Mouse (Mus musculus): ENCODE measurements around the gene Prickle1. TPM values are rescaled to one million over a fixed set of nuclear protein-coding genes. Genes with fewer than 3 reads are reported as not detected.

Gene Prickle1
- polyA plus RNA-seq, 1 experiment from 2014 or later: not detected

- no peak overlapping the region for H3K4me3 ChIP-seq (ENCODE audit: inconsistent target)
- WGBS (ENCODE audit: missing documents): 84% methylated on average over 11 of the region's 11 CpGs
These were observed 78.6 kb downstream of the Prickle1 start for GRCm38 (mm10) chr15:93517022-93517565.

DNA sequence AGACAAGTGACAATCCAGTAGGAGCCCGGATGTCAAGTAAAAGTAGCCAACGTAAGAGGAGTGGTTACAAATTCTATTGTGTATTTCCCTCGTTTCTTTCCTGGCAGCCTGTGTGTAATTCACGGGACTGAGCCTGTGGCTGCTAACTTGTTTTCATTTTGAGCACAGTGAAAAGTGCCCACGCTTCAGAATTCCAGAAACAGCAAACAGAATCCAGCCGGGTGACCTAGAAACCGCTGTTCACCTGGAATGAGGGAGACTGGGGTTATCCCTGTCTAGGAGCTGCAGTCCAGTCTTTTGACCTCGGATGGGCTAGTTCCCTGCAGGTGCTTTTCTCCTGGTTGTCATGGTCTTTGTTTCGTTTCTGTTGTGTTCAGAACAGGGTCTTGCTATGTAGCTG, 80.4 kb downstream of the Prickle1 start:
- WGBS (ENCODE audit: missing documents): 93% methylated on average over 9 of the region's 9 CpGs
- Histone ChIP-seq H3K79me2 (ENCODE audit: inconsistent target) (no peaks in the 10 kb centered on the region), H3K36me3 (ENCODE audit: inconsistent target) (no peaks in the 10 kb centered on the region), H3K27ac (no peak overlapping the region), H3K4me3 (ENCODE audit: inconsistent target) (no peak overlapping the region)

More at GRCm38 (mm10) chr15:93517022-93517565, 78.6 kb downstream of the Prickle1 start:
- no peaks in the 10 kb centered on the region for H3K36me3 ChIP-seq (ENCODE audit: inconsistent target)
- H3K79me2 ChIP-seq (ENCODE audit: inconsistent target): no peaks in the 10 kb centered on the region
- no peak overlapping the region for H3K27ac ChIP-seq

- 8% methylated on average over 10 of the region's 10 CpGs for WGBS (ENCODE audit: missing documents)
- H3K4me3 ChIP-seq (ENCODE audit: inconsistent target): no peak overlapping the region
These were observed 81.8 kb downstream of the Prickle1 start for GRCm38 (mm10) chr15:93513939-93514341.

GRCm38 (mm10) chr15:93512437-93512836, 83.3 kb downstream of the Prickle1 start:
- whole genome bisulfite sequencing (ENCODE audit: missing documents): 86% methylated on average over 8 of the region's 9 CpGs
- H3K79me2 ChIP-seq (ENCODE audit: inconsistent target): no peaks in the 10 kb centered on the region
- H3K27ac ChIP-seq: no peak overlapping the region
- H3K36me3 ChIP-seq (ENCODE audit: inconsistent target): no peaks in the 10 kb centered on the region
- no peak overlapping the region for H3K4me3 ChIP-seq (ENCODE audit: inconsistent target)

More at GRCm38 (mm10) chr15:93513939-93514341, 81.8 kb downstream of the Prickle1 start:
- no peaks in the 10 kb centered on the region for H3K36me3 ChIP-seq (ENCODE audit: inconsistent target)
- H3K79me2 ChIP-seq (ENCODE audit: inconsistent target): no peaks in the 10 kb centered on the region
- no peak overlapping the region for H3K27ac ChIP-seq

DNA sequence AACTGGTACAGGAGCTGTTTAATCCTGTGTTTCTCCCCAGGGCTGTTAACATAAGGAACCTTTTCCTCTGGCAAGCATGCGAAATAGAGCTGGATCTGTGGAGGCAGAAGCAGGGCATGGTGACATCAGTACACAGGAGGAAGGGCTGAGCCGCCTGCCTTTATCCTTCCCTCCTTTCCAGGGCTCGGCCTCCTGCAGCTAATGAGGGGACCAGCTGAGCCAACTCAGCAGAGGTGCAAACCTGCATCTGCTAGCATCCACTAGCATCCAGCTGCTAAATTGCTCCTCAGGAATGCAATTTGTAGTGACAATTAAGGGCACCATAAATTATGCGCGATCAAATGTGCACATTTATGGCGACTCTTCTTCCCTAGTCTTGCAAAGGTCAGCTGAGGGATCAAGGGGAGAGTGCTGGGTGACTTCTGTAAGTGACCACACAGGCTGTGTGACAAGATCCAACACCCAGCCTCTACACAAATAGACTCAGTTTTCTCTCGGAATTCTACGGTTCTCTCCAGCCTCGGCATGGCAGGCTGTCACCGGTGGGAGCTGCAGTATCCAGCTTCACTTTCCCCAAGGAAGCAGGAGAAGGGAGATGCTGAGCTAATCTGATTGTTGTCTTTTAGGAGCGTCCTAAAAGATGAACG, 84.9 kb downstream of the Prickle1 start:
- Histone ChIP-seq H3K36me3 (ENCODE audit: inconsistent target) (no peaks in the 10 kb centered on the region), H3K27ac (no peak overlapping the region), H3K4me3 (ENCODE audit: inconsistent target) (no peak overlapping the region), H3K79me2 (ENCODE audit: inconsistent target) (no peaks in the 10 kb centered on the region)
- 87% methylated on average over 10 of the region's 12 CpGs for WGBS (ENCODE audit: missing documents)

DNA sequence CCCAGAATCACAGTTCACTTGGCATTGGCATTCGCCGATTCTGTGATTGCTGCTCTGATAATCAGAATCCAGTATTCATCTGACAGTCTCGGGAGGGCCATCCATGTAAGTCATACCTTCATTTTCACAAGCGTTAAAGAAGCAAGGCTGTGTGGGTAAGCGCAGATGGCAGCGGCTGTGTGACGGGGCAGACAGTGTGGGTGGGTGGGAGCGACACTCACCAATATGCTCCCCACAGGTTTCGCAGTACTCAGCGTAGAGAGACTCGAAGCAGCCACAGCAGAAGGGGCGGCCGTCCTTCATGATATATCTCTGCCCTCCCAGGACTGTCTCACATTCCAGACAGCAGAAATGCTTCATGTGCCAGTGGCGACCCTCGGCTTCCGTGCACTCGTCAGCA, 90.9 kb downstream of the Prickle1 start:
- Histone ChIP-seq H3K79me2 (ENCODE audit: inconsistent target) (no peaks in the 10 kb centered on the region), H3K36me3 (ENCODE audit: inconsistent target) (no peaks in the 10 kb centered on the region), H3K4me3 (ENCODE audit: inconsistent target) (no peak overlapping the region), H3K27ac (no peak overlapping the region)
- WGBS (ENCODE audit: missing documents): 94% methylated on average over 15 of the region's 17 CpGs

GRCm38 (mm10) chr15:93503201-93503745, 92.4 kb downstream of the Prickle1 start:
- Histone ChIP-seq H3K36me3 (ENCODE audit: inconsistent target) (no peaks in the 10 kb centered on the region), H3K79me2 (ENCODE audit: inconsistent target) (no peaks in the 10 kb centered on the region), H3K4me3 (ENCODE audit: inconsistent target) (no peak overlapping the region), H3K27ac (no peak overlapping the region)
- WGBS (ENCODE audit: missing documents): 95% methylated on average over 35 of the region's 35 CpGs

GRCm38 (mm10) chr15:93502703-93503102, 93.0 kb downstream of the Prickle1 start:
- no peak overlapping the region for H3K4me3 ChIP-seq (ENCODE audit: inconsistent target)
- no peak overlapping the region for H3K27ac ChIP-seq
- H3K79me2 ChIP-seq (ENCODE audit: inconsistent target): no peaks in the 10 kb centered on the region
- no peaks in the 10 kb centered on the region for H3K36me3 ChIP-seq (ENCODE audit: inconsistent target)
- WGBS (ENCODE audit: missing documents): 91% methylated on average over 9 of the region's 9 CpGs

DNA sequence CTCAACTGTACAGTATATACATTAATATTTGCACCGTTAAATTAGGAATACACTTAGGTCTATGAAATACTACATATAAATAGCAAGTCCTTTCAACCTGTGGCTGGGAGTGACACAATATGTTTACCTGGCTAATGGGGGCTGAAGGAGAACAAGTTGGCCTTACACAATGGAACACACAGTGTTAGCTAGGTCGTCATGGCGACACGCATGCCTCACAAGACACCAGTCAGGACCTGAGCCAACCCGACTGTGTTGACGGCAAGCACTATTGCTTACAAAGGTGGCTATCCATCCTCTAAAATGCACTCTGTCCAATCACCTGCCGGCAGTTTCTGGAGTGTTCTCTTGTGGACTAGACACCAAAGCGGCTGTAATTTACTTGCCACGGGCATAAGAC, 95.8 kb downstream of the Prickle1 start:
- no peaks in the 10 kb centered on the region for H3K36me3 ChIP-seq (ENCODE audit: inconsistent target)
- WGBS (ENCODE audit: missing documents): 94% methylated on average over 9 of the region's 9 CpGs
- no peak overlapping the region for H3K4me3 ChIP-seq (ENCODE audit: inconsistent target)
- H3K27ac ChIP-seq: no peak overlapping the region
- H3K79me2 ChIP-seq (ENCODE audit: inconsistent target): no peaks in the 10 kb centered on the region

DNA sequence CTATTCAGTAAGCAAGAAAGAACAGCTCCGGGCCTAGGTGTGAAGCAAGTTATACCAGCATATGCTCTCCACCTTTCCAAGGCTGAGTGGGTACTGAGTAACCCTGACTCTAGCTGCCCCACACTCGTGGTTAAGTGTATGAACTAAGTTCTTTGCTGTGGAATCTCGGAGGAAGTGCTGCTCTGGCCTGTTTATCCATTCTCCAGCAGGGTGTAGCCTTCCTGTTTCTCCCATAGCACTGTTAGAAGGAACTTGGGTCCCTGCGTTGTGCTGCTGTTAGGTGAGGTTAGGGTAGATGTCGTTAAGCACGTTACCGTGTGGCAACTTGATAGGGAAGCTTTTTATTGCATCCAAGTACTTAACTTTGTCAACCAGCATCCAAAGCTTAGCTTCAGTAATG, 101.0 kb downstream of the Prickle1 start:
- H3K36me3 ChIP-seq (ENCODE audit: inconsistent target): no peaks in the 10 kb centered on the region
- H3K27ac ChIP-seq: no peak overlapping the region
- no peaks in the 10 kb centered on the region for H3K79me2 ChIP-seq (ENCODE audit: inconsistent target)
- no peak overlapping the region for H3K4me3 ChIP-seq (ENCODE audit: inconsistent target)
- 80% methylated on average over 7 of the region's 7 CpGs for WGBS (ENCODE audit: missing documents)

GRCm38 (mm10) chr15:93489597-93489996, 106.1 kb downstream of the Prickle1 start:
- Histone ChIP-seq H3K36me3 (ENCODE audit: inconsistent target) (no peaks in the 10 kb centered on the region), H3K79me2 (ENCODE audit: inconsistent target) (no peaks in the 10 kb centered on the region), H3K27ac (no peak overlapping the region), H3K4me3 (ENCODE audit: inconsistent target) (no peak overlapping the region)
- 98% methylated on average over 4 of the region's 4 CpGs for WGBS (ENCODE audit: missing documents)

- Histone ChIP-seq H3K36me3 (ENCODE audit: inconsistent target) (no peaks in the 10 kb centered on the region), H3K4me3 (ENCODE audit: inconsistent target) (no peak overlapping the region), H3K27ac (no peak overlapping the region), H3K79me2 (ENCODE audit: inconsistent target) (no peaks in the 10 kb centered on the region)
- 98% methylated on average over 7 of the region's 7 CpGs for WGBS (ENCODE audit: missing documents)
These were observed 109.6 kb downstream of the Prickle1 start for GRCm38 (mm10) chr15:93486066-93486465.

DNA sequence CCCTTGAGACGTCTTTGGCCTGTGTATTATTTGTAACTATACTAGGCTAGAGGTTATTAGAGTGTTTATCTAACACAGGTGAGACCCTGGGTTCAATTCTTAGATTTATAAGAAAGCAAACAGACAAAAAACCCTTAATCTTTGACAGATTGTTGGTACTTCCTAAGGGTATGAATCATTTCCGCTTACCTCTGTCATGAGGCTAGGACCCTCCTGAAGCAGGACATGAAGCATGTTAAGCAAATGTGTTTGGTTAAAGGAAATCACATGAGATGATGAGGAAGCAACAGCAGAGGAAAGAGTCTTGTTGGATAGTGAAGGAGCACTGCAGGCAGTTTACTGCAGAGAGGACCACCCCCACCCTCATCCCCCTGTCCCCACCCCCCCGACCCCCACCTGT, 110.4 kb downstream of the Prickle1 start:
- Histone ChIP-seq H3K4me3 (ENCODE audit: inconsistent target) (no peak overlapping the region), H3K27ac (no peak overlapping the region), H3K79me2 (ENCODE audit: inconsistent target) (no peaks in the 10 kb centered on the region), H3K36me3 (ENCODE audit: inconsistent target) (no peaks in the 10 kb centered on the region)
- WGBS (ENCODE audit: missing documents): 85% methylated on average over 3 of the region's 3 CpGs

GRCm38 (mm10) chr15:93484261-93484710, 111.4 kb downstream of the Prickle1 start:
- Histone ChIP-seq H3K4me3 (ENCODE audit: inconsistent target) (no peak overlapping the region), H3K27ac (no peak overlapping the region), H3K79me2 (ENCODE audit: inconsistent target) (no peaks in the 10 kb centered on the region), H3K36me3 (ENCODE audit: inconsistent target) (no peaks in the 10 kb centered on the region)
- 91% methylated on average over 7 of the region's 7 CpGs for WGBS (ENCODE audit: missing documents)

DNA sequence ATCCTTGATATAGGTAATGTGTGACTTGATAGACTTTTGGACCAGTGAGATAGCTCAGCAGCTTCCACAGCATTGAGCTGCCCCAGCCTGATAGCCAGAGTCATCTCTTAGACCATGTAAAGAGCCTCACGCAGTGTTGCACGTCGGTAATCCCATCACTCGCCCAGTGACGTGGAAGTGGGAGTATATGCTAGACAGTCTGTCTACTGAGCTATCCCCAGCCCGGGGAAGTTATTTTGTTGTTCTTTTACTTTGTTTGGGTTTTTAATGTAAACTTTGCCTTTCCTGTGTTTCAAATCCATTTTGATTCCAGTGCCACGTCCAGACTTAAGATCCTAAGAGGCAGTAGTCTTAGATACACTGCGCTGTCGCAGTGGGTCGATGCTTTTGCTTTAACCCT, 114.6 kb downstream of the Prickle1 start:
- Histone ChIP-seq H3K4me3 (ENCODE audit: inconsistent target) (no peak overlapping the region), H3K36me3 (ENCODE audit: inconsistent target) (no peaks in the 10 kb centered on the region), H3K27ac (no peak overlapping the region), H3K79me2 (ENCODE audit: inconsistent target) (no peaks in the 10 kb centered on the region)
- 94% methylated on average over 10 of the region's 10 CpGs for WGBS (ENCODE audit: missing documents)
